Mouse (Mus musculus): ENCODE results near the gene Coro1c.

The Coro1c gene

GRCm38 (mm10) chr5:113854494-113854893 lies 54.1 kb downstream of the Coro1c start:
- peak; percentile 92 for DNase-seq

GRCm38 (mm10) chr5:113853541-113853940 lies 55.0 kb downstream of the Coro1c start:
- no peak for DNase-seq

DNA sequence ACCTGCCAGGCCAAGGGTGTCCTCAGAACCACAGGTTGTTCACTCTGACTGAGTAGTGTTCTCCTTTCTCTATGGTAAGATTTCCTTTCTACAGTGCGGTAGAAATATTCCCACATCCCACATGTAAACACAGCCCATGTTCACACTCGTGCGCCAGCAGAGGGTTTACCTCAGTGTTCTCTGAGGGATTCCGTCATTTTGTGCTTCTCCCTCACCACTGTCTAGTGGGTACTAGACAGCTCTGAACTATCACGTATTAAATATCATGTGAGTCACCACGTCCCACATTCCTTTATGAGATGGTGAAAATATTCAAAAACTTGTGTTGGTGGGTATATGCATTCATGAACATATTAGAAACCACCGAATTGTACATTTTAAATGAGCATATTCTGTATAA lies 56.1 kb downstream of the Coro1c start:
- DNase-seq: no peak

DNA sequence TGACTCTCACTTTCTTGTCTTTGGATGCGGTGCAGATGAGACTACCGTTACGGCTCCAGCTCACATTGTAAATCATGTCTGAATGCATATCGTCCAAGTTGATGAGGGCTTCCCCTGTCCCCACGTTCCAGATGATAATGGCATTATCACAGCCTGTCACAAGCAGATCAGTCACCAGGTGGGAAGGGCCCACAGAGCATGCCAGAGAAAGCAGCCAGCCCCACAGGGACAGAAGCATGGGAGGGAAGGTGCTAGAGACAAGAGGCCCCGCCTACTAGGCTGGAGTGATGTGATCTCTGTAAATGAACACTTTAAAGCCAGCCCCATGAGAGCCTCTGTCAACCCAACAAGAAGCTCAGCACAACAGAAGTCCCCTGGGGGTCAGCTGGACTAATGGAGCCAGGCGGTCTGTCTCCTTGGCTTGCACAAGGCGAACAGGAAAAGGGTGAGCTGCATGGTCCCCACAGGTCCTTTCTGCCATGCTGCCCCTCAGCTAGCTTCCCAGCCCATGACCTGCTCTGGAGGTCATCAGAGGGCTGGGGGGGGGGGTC lies 57.8 kb downstream of the Coro1c start:
- DNase-seq: no peak

- no peak for DNase-seq
Observed at GRCm38 (mm10) chr5:113847636-113848035, 60.9 kb downstream of the Coro1c start.

DNA sequence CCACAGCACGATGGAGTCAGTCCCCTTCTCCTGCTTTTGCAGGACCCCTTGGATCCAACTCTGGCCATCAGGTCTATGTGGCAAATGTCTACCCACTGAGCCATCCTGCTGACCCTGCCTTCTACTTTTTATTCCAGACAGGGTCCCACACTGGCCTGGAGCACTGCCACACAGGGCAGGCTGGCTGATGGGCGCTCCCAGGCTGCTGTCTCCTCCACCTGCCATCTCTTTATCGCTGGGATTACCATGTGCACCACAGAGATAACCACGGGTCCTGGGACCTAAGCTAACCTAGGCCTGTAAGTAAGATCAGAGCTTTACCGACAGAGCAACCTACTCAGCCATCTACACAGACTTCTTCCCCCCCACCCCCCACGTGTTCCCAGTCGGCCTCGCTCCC lies 61.9 kb downstream of the Coro1c start:
- no peak for DNase-seq

GRCm38 (mm10) chr5:113845627-113846026 lies 62.9 kb downstream of the Coro1c start:
- no peak for DNase-seq

GRCm38 (mm10) chr5:113844721-113845120 lies 63.8 kb downstream of the Coro1c start:
- DNase-seq: peak; percentile 89

DNA sequence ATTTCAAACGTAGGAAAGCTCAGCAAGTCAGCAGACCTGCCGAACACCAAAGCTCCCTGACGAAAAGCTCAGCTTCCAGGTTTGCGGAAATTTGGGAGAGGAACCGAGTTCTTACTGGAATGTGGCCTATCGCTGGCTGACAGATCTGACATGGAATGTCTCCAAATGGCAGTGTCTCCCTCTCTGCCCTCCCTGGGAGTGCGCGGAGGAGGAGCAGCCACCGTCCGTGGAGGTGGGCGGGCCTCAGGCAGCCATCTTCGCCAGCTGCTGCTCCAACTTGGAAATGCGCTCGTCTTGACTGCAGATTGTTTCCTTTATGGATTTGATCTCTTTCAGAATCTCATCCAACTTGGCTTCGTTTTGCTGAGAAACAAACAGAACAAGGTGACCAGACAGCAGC lies 64.5 kb downstream of the Coro1c start:
- DNase-seq: peak; percentile 74

DNA sequence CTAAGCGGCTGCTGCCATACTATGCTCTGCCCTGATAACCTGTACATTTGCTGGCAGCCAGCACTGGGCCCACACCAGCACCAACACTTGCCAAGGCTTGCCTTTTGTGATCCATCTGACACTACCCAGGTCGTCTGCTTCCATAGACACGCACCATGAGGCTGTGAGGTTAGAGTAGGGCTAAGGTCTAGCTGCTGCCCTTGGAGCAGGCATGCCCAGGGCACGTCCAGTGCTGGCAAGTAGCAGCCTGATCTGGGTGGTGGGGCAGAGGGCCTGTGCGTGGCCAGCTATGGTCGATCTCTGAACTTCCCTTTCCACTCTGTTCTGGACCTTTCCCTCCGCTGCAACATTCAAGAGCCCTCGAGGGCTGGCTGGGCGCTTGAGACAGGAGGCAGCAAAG lies 65.7 kb downstream of the Coro1c start:
- DNase-seq: no peak

DNA sequence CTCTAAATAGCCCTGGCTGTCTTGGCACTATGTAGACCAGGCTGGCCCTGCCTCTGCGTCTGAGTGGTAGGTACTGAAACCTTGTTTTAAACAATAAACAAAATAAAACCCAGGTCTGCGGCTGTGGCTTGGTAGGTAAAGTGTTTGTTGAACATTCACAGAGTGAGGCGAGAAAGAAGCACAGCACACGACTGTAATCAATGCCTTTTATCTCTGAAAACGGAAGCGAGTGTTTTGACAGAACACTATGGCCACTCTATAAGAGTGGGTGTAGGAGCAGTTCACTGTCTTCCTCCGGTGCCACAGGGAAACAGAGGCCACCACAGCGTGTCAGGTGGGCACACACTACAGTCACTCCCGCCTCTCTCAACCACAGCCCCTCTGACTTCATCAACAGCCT lies 66.3 kb downstream of the Coro1c start:
- DNase-seq: no peak

DNA sequence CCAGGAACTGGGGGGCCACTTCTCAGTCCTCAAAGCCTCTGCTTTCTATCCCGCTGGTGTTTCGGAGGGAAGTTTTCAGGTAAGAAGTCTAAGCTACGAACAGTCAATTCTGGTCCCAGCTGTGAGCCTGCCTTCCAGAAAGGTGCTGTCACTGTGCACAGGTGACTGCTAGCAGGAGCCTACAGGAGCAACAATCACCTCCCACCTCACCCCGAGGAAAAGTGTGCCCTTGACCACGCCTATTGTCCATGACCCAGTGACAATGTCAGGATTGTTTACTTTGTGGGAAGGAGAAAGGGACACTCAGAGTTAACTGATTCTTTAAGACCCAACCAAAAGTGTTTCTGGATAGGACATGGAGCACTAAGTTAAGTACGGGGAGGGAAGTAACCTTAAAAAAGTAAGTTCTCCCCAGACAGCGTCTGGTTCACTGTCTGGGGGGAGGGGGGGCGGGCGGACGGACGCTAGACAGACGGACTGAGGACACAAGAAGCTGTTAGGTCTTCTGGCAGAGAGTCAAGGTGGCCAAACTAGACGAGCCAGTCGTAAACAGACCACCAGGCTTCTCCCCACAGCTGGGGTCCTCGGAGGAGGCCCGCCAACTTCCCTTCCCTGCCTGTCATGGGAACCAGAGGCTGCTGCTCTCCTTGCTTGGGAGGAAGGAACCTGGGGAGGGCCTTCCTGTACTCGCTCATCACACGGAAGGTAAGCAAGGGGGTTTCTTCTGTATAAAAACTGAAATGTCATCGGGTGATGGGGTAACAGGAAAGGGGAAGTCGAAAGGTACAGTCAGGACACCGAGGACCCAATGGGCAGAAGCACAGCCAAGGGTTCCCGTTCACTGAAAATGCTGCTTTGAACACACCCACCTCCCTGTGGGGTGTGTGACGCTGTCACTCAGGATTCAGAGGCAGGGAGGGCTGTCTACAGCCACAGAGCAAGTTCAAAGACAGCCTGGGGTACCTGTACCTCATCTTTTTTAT lies 67.0 kb downstream of the Coro1c start:
- no peak for DNase-seq

- DNase-seq: no peak
Observed at GRCm38 (mm10) chr5:113840443-113840842, 68.1 kb downstream of the Coro1c start.

- DNase-seq: no peak
Observed at GRCm38 (mm10) chr5:113836961-113837360, 71.6 kb downstream of the Coro1c start.

GRCm38 (mm10) chr5:113833316-113833947 lies 75.1 kb downstream of the Coro1c start:
- no peak for DNase-seq

DNA sequence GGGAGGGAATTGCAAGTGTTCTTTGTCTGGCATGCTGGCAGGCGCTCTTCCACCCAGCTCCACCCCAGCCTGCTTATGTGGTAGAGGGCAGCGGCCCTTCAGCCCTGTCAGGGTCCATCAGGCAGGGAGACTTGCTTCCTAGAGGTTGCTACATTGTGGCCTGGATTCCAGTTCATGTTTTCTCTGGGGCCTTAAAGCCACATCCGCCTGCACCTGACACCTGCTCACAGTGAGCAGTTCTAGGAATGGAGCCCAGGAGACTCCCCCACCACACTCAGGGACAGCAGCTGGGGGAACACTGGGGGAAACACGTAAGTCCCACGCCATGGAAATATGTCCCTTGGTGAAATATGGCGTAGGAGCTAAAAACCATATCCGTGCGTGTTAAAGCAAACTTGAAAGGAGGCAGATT lies 76.1 kb downstream of the Coro1c start, which contains the start of gene Selplg:
TSS of gene Selplg (minus strand) at position 155 of the 412 bp plus-strand sequence.
- DNase-seq: no peak

GRCm38 (mm10) chr5:113831741-113832140 lies 76.8 kb downstream of the Coro1c start:
- no peak for DNase-seq

GRCm38 (mm10) chr5:113830796-113831195 lies 77.8 kb downstream of the Coro1c start:
- DNase-seq: no peak

DNA sequence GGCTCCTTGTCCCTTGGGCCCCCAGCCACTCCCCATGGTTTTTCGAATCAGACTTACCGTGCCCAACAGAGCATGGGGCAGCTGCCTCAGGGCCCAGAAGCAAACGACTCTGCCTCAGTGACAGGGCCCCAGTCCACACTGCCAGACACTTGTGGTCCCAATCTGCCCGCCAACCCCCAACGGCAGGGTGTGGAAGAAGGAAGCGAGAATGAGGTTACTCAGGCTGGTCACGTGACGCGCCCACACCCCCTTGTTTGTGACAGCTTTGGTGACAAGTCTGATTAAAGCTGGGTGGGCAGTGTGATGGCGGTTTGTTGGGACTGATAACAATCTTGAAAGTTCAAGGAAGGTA lies 78.3 kb downstream of the Coro1c start:
- peak; percentile 66 for DNase-seq

DNA sequence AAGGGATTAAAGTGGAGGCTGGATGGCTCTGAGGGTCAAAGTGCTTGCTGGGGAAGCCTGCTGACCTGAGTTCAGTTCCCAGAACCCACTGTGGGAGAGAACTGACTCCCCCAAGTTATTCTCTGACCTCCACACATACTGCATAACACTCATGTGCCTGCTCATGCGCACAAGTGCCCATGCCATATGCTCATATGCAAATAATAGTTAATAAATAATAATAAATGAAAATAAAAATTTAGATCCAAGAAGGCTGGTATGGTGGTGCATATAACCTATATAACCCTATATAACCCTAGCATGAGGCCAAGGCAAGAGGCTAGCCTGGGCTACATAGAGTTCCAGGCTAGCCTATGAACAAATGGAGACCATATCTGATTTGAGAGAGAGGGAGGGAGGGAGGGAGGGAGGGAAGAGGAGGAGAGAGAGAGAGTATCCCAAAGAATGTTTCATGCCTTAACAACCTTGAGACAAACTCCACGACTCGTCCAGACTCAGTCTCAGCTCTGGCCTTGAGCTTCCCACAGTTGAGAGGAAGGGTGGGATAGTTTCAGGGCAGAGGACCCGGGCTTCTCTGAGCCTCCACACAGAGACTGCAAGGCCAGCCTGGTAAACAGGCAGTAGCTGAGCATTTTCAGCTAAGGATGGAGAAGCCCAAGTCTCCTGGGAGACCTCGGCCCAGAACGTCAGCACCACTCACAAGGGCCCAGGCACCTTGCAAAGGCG lies 78.8 kb downstream of the Coro1c start:
- DNase-seq: no peak

DNA sequence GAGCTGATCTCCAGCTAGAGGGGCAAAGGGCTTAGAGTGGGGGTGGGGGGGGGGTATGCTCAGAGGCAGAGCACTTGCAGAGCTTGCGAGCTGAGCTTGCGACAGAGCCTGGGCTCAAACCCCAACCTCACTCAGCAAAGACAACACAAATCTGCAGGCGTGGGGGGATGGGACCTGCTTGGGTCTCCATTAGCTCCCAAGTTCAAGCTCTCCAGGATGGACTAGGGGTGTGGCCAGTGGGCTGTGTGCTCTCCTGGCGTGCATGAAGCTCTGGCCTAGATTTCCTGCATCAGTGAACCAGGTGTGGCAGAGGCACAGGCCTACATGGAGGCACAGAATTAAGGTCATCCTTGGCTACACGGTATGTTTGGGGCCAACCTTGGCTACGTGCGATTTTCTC lies 80.1 kb downstream of the Coro1c start:
- DNase-seq: no peak

DNA sequence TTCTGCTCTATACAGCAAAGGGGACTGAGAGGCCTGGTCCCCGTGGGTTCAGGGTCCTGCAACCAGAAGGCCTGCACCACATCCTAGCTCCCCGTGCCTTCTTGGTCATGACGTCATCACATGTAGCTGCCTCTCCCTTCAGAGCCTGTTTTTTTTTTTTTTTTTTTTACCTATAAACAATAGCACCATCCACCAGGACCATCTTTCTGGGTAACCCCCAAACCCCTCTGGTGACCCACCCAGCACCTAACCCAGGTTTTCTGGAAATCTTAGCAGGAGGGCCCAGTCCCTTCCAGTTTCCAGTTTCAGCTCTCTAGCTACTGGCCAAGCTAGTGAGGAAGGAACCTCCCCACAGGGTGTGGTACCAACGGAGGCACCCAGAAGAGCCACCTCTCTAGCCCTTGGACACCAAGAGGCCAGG lies 80.6 kb downstream of the Coro1c start:
- no peak for DNase-seq

DNA sequence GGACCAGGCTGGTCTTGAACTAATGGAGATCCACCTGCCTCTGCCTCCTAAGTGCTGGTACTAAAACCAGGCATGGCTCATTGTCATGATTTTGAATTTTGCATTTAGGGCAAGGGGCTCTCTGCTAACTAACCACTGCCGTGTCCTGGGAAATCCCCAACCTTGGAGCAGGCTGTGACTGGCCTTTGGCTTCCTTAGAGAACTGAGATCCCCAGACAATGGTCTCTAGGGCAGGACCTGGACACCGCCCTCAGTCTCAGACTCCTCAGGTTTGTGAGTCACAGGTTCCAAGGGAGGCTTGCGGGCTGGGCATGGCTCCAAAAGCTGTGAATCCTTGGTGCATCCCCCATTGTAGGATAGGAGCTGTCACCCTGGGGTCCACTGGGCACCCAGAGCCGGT lies 81.9 kb downstream of the Coro1c start:
- DNase-seq: no peak
